Comparison of ENCODE assay signal across 17 mouse cellular contexts in genomic region chr10:4604527-4605209, GRCm38 (mm10).
"Had no signal": no experiment of that assay in that cellular context is flagged by ENCODE, and none has a peak within 500 bp of the region (broad histone marks: within the 10 kb centered on the region; RNA-seq: fewer than 3 reads in every experiment).

No protein-coding gene starts in this region.

- H3K27me3 ChIP-seq: intestine, embryonic 15.5 days; kidney, embryonic 15.5 days; limb, embryonic 12.5 days; midbrain, embryonic 12.5 days; neural tube, embryonic 13.5 days; stomach, embryonic 15.5 days had no signal

- H3K27ac ChIP-seq: intestine, embryonic 15.5 days; kidney, embryonic 15.5 days; limb, embryonic 12.5 days; midbrain, embryonic 12.5 days; neural tube, embryonic 13.5 days; stomach, embryonic 15.5 days had no signal

- H3K4me3 ChIP-seq: intestine, embryonic 15.5 days; kidney, embryonic 15.5 days; limb, embryonic 12.5 days; midbrain, embryonic 12.5 days; neural tube, embryonic 13.5 days; stomach, embryonic 15.5 days had no signal

- ATAC-seq: intestine, embryonic 15.5 days; midbrain, embryonic 16.5 days had no signal

- H3K4me1 ChIP-seq: intestine, embryonic 15.5 days; kidney, embryonic 15.5 days; midbrain, embryonic 12.5 days; neural tube, embryonic 13.5 days; stomach, embryonic 15.5 days had no signal

- H3K9ac ChIP-seq: intestine, embryonic 15.5 days; kidney, embryonic 15.5 days; limb, embryonic 12.5 days; midbrain, embryonic 12.5 days; neural tube, embryonic 13.5 days; stomach, embryonic 15.5 days had no signal

- H3K36me3 ChIP-seq: intestine, embryonic 15.5 days; kidney, embryonic 15.5 days; limb, embryonic 12.5 days; midbrain, embryonic 12.5 days; neural tube, embryonic 13.5 days; stomach, embryonic 15.5 days had no signal

- H3K9me3 ChIP-seq: intestine, embryonic 15.5 days; kidney, embryonic 15.5 days; midbrain, embryonic 12.5 days; neural tube, embryonic 13.5 days; stomach, embryonic 15.5 days had no signal

- H3K4me2 ChIP-seq: intestine, embryonic 15.5 days; kidney, embryonic 15.5 days; limb, embryonic 12.5 days; midbrain, embryonic 12.5 days; neural tube, embryonic 13.5 days; stomach, embryonic 15.5 days had no signal

- DNase-seq: kidney, adult 18-20 months; kidney, postnatal 25 days; layer of hippocampus, adult 9-11 months; layer of hippocampus, postnatal 36 days; lung, adult 18-20 months; retina, postnatal 1 day; right cerebral cortex, postnatal 4 days; spleen, adult 18-20 months; thymus, adult 2 months; thymus, postnatal 25 days had no signal
